Mouse (Mus musculus): ENCODE measurements at regions not wholly inside any gene's neighbourhood (a gene's known extent, or its start where the extent isn't known, plus 50 kb on each side); places are given as distances from the start of the nearest gene placed in this dataset.

GRCm38 (mm10) chr14:114791831-114792224 lies 300.2 kb upstream of the Gpc5 start:
- TF ChIP-seq CTCF (IDR thresholded peaks at IDR 0.05; ENCODE audit: borderline replicate concordance, extremely low read depth, insufficient read depth, insufficient read length) (no peak), POLR2A (IDR thresholded peaks at IDR 0.05; ENCODE audit: borderline replicate concordance, extremely low read depth, insufficient read depth, insufficient read length, poor library complexity, severe bottlenecking) (no peak)

Measured in brain, embryonic 14.5 days (tissue).